Mouse (Mus musculus) kidney, adult 2 months (tissue): ENCODE data around the gene Slc25a13.

Experiments used
- CTCF ChIP-seq: fragments of 200-500 bp; conservative IDR thresholded peaks from 2 replicates; pipeline ENCODE4 v1.5.1; 2011; ENCODE audit warnings: low read depth, mild to moderate bottlenecking, control low read depth, low read length, moderate library complexity, mixed read lengths; ENCODE audit not compliant: insufficient read depth, insufficient read length
- POLR2A ChIP-seq: fragments of 200-500 bp; IDR thresholded peaks from one replicate; pipeline ENCODE4 v1.6.1; 2011; ENCODE audit warnings: low read depth, low read length, control low read depth

- no peak for TF ChIP-seq POLR2A
- no peak for TF ChIP-seq CTCF
These were observed 54.8 kb downstream of the Slc25a13 start for GRCm38 (mm10) chr6:6162146-6162545.
